Mouse (Mus musculus) E14TG2a.4 (cell line): ENCODE data around the gene Ino80e.

ENCODE experiments used
- CTCF ChIP-seq: conservative IDR thresholded peaks from 2 replicates; pipeline ENCODE4 v1.5.1; 2014; ENCODE audit warnings: low read length
- NANOG ChIP-seq: IDR thresholded peaks from 2 replicates; pipeline ENCODE4 v1.6.1; 2014; ENCODE audit warnings: borderline replicate concordance, low read length, mixed read lengths

GRCm38 (mm10) chr7:126856741-126857420 lies 5.3 kb downstream of the Ino80e start:
- TF ChIP-seq CTCF (no peak; the same call in 1 of the 2 replicates), NANOG (no peak)
